Mouse (Mus musculus) heart, postnatal 0 days (tissue): ENCODE data around the gene Fgfr1op2. TPM values are rescaled to one million over a fixed set of nuclear protein-coding genes. Genes with fewer than 3 reads are reported as not detected.
"Not testable (repeated sequence)": the region's sequence is repeated elsewhere in the genome, so short reads cannot be mapped to it uniquely, and the experiment has no call there.

ENCODE experiments used
- ATAC-seq: fragments of 200-750 bp; cut with Nextera tagmentation; 2 replicates; pipeline ENCODE4 v1.8.0; 2017; ENCODE audit warnings: low read depth, moderate number of reproducible peaks, moderate library complexity; ENCODE audit not compliant: insufficient read depth
- DNase-seq: peaks from one replicate; pipeline ENCODE4 v3.0.0-alpha.2; 2016; ENCODE audit warnings: low spot score
- H3K27ac ChIP-seq: fragments of 300-500 bp; sonication (generic); 2 replicates; pipeline ENCODE4 v1.5.1; 2014; ENCODE audit warnings: low read depth, mild to moderate bottlenecking
- H3K27me3 ChIP-seq: fragments of 300-500 bp; sonication (generic); 2 replicates; pipeline ENCODE4 v1.6.1; 2014; ENCODE audit warnings: low read length, mixed read lengths; ENCODE audit not compliant: control insufficient read depth, insufficient read depth
- H3K36me3 ChIP-seq: fragments of 300-500 bp; sonication (generic); replicated peaks from 2 replicates; pipeline ENCODE4 v1.6.1; 2014; ENCODE audit warnings: low read length, mixed read lengths; ENCODE audit not compliant: control insufficient read depth, insufficient read depth
- H3K4me1 ChIP-seq: fragments of 300-500 bp; sonication (generic); 2 replicates; pipeline ENCODE4 v1.6.1; 2014; ENCODE audit warnings: antibody characterized with exemption; ENCODE audit not compliant: control insufficient read depth, insufficient read depth
- H3K4me2 ChIP-seq: fragments of 300-500 bp; sonication (generic); 2 replicates; pipeline ENCODE4 v1.6.1; 2014; ENCODE audit warnings: low read depth, mild to moderate bottlenecking, low read length, moderate library complexity
- H3K4me3 ChIP-seq: fragments of 300-500 bp; sonication (generic); 2 replicates; pipeline ENCODE4 v1.5.1; 2014; ENCODE audit warnings: low read depth, low read length
- H3K9ac ChIP-seq: fragments of 300-500 bp; sonication (generic); replicated peaks from 2 replicates; pipeline ENCODE4 v1.6.1; 2014; ENCODE audit warnings: low read depth, low read length, mixed read lengths
- H3K9me3 ChIP-seq: fragments of 300-500 bp; sonication (generic); replicated peaks from 2 replicates; pipeline ENCODE4 v1.6.1; 2016; ENCODE audit warnings: low read length; ENCODE audit not compliant: control insufficient read depth
- CTCF ChIP-seq: IDR thresholded peaks from 2 replicates; pipeline ENCODE4 v1.5.1; 2016; ENCODE audit warnings: antibody characterized with exemption, control low read depth, low read depth
- EP300 ChIP-seq: IDR thresholded peaks from 2 replicates; pipeline ENCODE4 v1.6.1; 2016; ENCODE audit warnings: antibody characterized with exemption, low read depth
- WGBS: fragments of 180-500 bp; shearing (Covaris S2); extraction: QIAGEN DNeasy Blood & Tissue Kit; methylation state at CpG from one replicate; pipeline ENCODE4 v1.1.7; 2014; 5-methylcytosine and 5-hydroxymethylcytosine counted together
- polyA plus RNA-seq: library from polyadenylated mRNA; unstranded; fragments of >200 nt; fragmentation: Nextera tagmentation; extraction: Ambion mirVana; gene quantifications from 2 replicates; pipeline ENCODE4 v1.2.1, GENCODE M21; 2015
- total RNA-seq: library from RNA; depleted of rRNA; stranded (reverse); fragments of >200 nt; gene quantifications from 2 replicates; pipeline ENCODE4 v1.2.3, GENCODE M21; 2014; ENCODE audit warnings: low replicate concordance

The Fgfr1op2 gene
- total and polyA plus RNA-seq, 2 experiments from 2014 or later = 61.4 to 87.8 TPM

GRCm38 (mm10) chr6:146550421-146550820 lies 26.6 kb upstream of the Fgfr1op2 start:
- Histone ChIP-seq H3K27ac (no peak overlapping the region), H3K4me1 (no peaks in the 10 kb centered on the region; the same call in 1 of the 2 replicates), H3K9me3 (no peaks in the 10 kb centered on the region), H3K27me3 (no peaks in the 10 kb centered on the region), H3K9ac (no peak overlapping the region), H3K36me3 (peaks cover 76% of the 10 kb centered on the region), H3K4me2 (no peak overlapping the region), H3K4me3 (no peak overlapping the region)
- DNase-seq (peak; percentile 27), ATAC-seq (no peak)
- 76% methylated on average over 2 of the region's 2 CpGs for WGBS
- TF ChIP-seq CTCF = no peak
- no peak for TF ChIP-seq EP300

GRCm38 (mm10) chr6:146551326-146551725 lies 25.7 kb upstream of the Fgfr1op2 start:
- no peak overlapping the region for H3K27ac ChIP-seq
- peaks cover 85% of the 10 kb centered on the region for H3K36me3 ChIP-seq
- TF ChIP-seq EP300 = no peak
- TF ChIP-seq CTCF = no peak

DNA sequence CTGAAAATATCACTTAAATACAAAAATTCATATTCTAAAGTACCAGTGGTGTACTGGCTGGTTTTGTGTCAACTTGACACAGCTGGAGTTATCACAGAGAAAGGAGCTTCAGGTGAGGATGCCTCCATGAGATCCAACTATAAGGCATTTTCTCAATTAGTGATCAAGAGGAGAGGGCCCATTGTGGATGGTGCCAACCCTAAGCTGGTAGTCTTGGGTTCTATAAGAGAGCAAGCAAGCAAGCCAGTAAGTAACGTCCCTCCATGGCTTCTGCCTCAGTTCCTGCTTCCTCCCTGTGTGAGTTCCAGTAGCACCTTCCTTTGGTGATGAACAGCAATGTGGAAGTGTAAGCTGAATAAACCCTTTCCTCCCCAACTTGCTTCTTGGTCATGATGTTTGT lies 14.5 kb upstream of the Fgfr1op2 start:
- peaks cover 68% of the 10 kb centered on the region for H3K36me3 ChIP-seq
- not testable (repeated sequence) for H3K4me3 ChIP-seq, H3K4me2 ChIP-seq, H3K27ac ChIP-seq, H3K9ac ChIP-seq, H3K27me3 ChIP-seq, H3K9me3 ChIP-seq, DNase-seq, H3K4me1 ChIP-seq, ATAC-seq
- 75% methylated on average over 1 of the region's 1 CpGs for WGBS

More at GRCm38 (mm10) chr6:146551326-146551725, 25.7 kb upstream of the Fgfr1op2 start:
- no peaks in the 10 kb centered on the region for H3K4me1 ChIP-seq
- ATAC-seq (no peak), DNase-seq (no peak)
- H3K4me2 ChIP-seq = no peak overlapping the region
- H3K4me3 ChIP-seq = no peak overlapping the region
- no peaks in the 10 kb centered on the region for H3K9me3 ChIP-seq
- no peaks in the 10 kb centered on the region for H3K27me3 ChIP-seq
- H3K9ac ChIP-seq = no peak overlapping the region

GRCm38 (mm10) chr6:146572073-146572472 lies 4.9 kb upstream of the Fgfr1op2 start:
- H3K27ac ChIP-seq = no peak overlapping the region
- H3K9ac ChIP-seq = no peak overlapping the region
- peaks cover 17% of the 10 kb centered on the region for H3K36me3 ChIP-seq
- TF ChIP-seq EP300 (no peak), CTCF (no peak)
- no peaks in the 10 kb centered on the region for H3K27me3 ChIP-seq
- H3K4me3 ChIP-seq = no peak overlapping the region
- no peak for DNase-seq
- no peaks in the 10 kb centered on the region for H3K9me3 ChIP-seq
- ATAC-seq = no peak
- H3K4me2 ChIP-seq = no peak overlapping the region
- H3K4me1 ChIP-seq = peaks cover 11% of the 10 kb centered on the region; the same call in 1 of the 2 replicates

GRCm38 (mm10) chr6:146577310-146578109 lies 507 bp downstream of the Fgfr1op2 start, which contains the start of gene Ints13:
Ints13 (minus strand) TSS chr6:146577835.
- peaks cover 17% of the 10 kb centered on the region; the same call in 1 of the 2 replicates for H3K4me1 ChIP-seq
- H3K9me3 ChIP-seq = no peaks in the 10 kb centered on the region
- H3K36me3 ChIP-seq = peaks cover 3% of the 10 kb centered on the region; the same call in 1 of the 2 replicates
- H3K9ac ChIP-seq = peak within 1 kb of the TSS; percentile 93
- H3K27ac ChIP-seq = peak within 1 kb of the TSS; percentile 98
- peak within 1 kb of the TSS; percentile 92 for H3K4me3 ChIP-seq
- H3K4me2 ChIP-seq = peak within 1 kb of the TSS; percentile 96
- ATAC-seq = peak; percentile 94
- WGBS = under 1% methylated on average over 77 of the region's 77 CpGs
- peak; percentile 100 for DNase-seq
- H3K27me3 ChIP-seq = no peaks in the 10 kb centered on the region
- TF ChIP-seq CTCF (no peak), EP300 (peak; percentile 90)
